Mouse (Mus musculus) liver, adult 2 months (tissue): ENCODE data around the gene Paqr5.

Experiments
- CTCF ChIP-seq: fragments of 200-500 bp; IDR thresholded peaks from 2 replicates; pipeline ENCODE4 v1.5.1; 2011; ENCODE audit warnings: low read depth, low read length, control low read depth
- POLR2A ChIP-seq: fragments of 200-500 bp; IDR thresholded peaks from 2 replicates; pipeline ENCODE4 v1.6.1; 2011; ENCODE audit warnings: low read length, control low read depth; ENCODE audit not compliant: insufficient read depth; ENCODE audit errors: extremely low read depth

DNA sequence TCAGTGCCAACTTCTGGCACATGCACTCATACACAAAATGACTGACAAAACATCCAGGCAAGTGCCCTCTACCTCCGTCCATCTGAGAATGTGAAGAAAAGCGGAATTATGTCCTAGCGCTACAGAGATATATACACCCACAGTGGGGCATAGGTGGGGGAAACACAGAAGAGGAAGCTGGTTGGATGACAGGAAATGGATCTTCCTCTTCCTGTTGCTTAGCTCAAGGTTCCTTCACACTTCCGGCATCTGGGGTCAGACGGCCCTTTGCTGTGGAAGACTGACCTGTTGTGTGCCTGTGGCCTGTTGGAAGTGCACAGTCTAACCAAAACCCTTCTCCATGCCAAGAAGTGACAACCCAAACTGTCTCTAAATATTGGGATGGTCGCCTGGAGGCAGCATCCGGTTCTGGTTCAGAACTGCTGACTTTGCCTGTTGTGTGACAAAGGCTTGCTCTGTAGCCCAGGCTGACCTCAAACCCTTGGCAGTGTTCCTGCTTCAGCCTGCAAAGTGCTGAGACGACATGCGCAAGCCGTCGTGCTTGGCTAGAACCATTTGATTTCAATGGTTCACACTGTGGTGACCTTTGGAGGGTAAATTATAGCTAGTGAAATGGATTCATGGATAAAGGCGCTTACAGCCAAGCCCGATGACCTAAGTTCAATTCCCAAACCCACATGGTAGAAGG lies 49.3 kb downstream of the Paqr5 start:
- no peak for TF ChIP-seq CTCF
- no peak for TF ChIP-seq POLR2A
